Mouse (Mus musculus) lung, postnatal 25 days (tissue): Measurements from ENCODE around the gene Sh2d6.

Experiments
- DNase-seq: peaks from one replicate; pipeline ENCODE4 v3.0.0; 2022; ENCODE audit warnings: low spot score

The Sh2d6 gene

DNA sequence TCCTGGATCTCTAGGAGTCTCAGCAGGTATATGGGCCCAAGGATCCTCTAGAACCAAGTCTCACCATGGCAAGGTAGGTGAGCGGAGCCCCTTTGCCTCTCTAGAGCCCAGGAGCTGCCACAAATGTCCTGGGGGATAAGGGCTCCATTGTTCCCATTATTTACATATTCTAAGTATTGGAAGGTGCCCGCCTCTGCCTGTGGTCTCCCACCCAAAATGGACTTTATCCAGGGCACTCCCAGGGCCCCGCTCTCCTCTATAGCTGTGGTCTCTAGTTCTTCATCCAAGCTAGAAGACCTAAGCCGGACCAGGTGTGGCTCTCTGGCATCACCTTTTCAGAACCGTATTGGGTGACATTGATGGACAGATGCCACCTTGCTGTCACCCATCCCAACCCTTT is at the start of gene Sh2d6:
Sh2d6 (minus strand) TSS at position 101 of the 400 bp plus-strand sequence.
- DNase-seq: no peak

DNA sequence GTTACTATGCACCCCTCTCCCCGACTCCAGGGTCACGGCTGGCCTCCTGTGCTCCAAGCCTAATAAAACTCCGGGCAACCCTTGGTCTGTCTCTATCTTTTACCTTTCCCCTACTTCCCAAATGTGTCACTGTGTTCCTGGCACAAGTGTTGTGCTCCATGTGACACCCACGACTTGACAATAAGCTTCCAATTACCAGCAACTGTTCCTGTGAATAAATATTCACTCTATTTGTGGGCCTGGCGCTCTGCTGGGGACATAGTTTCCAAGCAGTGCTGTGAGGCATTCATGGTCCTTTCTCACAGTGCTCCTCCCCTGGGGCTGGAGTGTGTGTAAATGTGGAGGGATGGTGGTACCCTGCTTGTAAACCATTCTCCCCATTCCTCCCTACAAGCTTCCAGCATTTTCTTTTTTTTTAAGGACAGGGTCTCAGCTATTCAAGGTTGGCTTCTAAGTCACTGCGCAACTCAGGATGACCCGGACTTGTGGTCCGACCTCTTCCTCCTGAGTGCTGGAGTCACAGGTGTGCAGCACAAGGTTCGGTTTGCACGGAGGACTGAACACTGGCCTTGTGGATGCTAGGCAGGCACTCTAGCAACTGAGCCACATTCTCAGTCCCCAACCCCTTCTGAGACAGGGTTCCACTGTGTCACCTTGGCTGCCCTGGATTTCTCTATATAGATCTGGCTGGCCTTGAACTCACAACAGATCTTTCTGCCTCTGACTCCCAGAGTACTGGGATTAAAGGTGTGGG is 49.3 kb upstream of the Sh2d6 start:
- DNase-seq: no peak

DNA sequence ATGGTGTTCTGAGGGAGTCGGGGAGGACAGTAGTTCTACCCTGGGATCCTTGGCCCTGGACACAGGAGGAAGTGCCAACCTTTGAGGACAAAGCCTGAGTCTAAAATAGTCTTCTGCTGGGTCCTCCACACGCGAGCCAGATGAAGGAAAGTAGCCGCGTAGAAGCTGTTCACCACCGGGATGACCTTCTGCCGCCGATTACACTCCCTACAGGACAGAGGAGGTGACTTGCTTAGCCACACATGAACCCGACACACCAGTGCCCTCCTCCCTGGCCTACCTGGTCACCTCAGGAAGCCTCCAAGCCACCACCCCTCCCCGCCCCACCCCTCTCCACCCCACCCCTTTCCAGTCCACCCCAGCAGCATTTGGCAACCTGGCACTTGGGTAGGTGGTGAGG is 47.2 kb upstream of the Sh2d6 start:
- no peak for DNase-seq

DNA sequence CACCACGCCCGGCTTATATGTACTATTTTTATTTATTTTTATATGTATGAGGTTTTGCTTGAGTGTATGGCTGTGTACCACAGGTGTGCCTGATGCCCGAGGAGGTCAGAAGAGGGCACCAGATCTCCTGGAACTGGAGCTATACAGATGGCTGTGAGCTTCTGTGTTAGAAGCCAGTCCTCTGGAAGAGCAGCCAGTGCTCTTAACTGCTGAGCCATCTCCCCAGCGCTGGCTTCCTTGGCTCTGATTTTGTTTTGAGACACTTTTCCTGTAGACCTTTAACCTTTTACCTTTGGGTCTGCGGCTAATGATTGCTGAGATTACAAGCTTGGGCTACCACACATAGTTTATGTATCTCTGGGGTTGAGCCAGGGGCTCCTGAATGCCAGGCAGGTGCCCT is 46.0 kb upstream of the Sh2d6 start:
- DNase-seq: no peak

DNA sequence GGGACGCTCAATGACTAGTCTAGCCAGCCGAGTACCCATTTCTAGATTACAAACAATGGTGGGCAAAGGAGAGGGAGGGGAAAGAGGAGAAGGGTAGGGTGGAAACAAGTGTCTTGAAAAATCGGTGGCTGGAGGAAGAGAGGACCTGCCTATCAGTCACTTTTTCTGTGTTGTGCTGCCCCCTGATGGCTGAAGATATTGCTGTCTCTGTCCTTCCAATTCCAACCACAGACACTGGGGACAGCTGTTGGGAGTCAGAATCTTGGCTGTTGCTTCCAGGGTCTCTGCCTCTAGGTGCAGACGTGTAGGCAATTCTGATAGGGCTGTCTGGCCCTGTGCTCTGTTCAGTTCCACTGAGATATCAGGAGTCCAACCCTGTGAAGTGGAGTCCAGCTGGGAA is 44.5 kb upstream of the Sh2d6 start:
- peak; percentile 87 for DNase-seq

DNA sequence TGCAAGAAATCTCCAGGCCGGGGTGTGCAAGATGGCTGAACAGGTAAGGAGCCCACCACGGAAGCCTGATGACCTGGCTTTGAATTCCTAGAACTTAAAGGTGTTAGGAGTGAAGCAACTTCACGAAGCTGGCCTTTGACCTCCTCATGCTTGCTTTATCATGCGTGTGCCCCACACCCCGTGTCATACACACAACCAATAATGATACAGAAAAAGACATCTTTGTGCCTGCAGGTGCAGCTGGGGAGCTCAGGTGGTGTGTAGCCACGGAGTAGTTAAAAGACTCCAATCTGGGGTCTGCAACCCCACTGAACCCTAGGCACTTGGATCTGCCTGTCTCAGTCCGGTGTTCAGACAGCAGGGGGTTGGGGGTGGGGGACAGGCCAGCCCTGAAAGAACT is 44.0 kb upstream of the Sh2d6 start:
- no peak for DNase-seq

DNA sequence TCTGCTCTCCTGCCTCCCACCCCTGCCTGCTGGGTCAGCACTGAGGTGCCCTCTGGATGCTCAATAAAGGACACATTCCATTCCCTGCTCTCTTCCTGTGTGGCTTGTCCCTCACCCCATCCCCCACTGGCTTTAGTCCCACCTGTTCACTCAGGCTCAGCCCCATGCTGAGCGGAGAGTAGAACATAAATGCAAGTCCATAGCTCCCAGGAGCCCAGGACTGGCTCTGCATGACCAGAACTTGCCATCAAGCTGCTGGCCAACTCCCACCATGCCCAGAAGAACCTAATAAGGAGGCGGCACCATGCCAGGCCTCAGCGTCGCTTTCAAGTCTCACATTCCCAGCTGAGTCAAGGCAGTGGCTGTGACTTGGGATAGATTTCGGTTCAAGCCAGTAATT is 41.4 kb upstream of the Sh2d6 start:
- no peak for DNase-seq

DNA sequence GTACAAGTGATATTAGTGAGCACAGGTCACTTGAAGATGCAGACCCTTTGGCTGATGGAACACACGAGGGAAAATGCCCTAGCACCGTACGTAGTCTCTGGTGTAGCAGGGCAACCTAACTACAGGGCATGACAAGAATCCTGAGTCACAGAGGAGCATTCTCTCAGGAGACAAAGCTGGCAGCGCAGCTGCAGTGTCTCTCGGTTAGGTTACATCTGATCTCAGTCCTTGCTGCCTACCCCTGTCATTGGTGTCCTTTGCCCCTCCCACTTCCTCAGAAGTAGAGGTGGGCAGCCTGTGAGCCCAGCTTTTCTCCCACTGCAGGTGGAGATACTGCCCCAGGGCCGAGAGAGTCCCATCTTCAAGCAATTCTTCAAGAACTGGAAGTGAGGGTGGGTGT is 41.0 kb upstream of the Sh2d6 start:
- DNase-seq: no peak

DNA sequence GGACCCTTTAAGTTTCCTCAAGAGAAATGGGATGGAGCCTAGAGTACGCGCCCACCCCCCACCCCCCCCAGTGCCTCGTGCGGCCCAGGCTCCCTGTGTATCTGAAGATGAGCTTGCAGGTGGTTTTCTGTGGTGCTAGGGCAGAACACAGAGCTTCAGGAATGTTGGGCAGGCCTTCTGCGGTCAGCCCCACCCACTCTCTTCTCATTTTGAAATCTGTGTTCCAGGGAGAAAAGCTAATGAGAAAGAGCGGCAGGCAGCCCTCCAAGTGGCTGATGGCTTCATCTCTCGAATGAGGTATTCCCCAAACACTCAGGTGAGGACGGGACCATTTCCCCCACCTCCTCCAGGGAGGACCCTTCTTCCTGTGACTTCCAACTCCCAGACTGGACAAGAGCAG is 39.3 kb upstream of the Sh2d6 start:
- no peak for DNase-seq

DNA sequence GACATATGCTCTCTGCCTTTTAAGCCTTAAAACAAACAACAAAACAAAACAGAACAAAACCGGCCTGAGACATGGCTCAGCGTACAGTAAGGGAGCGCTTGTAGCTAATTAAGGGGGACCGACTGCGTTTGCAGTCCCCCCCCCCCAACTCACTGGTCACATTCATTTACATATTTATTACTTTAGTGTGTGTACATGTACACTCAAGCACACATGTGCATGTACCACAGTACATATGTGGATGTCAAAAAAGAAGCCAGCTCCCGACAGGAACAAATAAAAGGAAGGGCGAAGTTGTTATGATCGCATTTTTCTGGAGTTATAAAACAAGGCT is 31.5 kb upstream of the Sh2d6 start:
- DNase-seq: no peak

DNA sequence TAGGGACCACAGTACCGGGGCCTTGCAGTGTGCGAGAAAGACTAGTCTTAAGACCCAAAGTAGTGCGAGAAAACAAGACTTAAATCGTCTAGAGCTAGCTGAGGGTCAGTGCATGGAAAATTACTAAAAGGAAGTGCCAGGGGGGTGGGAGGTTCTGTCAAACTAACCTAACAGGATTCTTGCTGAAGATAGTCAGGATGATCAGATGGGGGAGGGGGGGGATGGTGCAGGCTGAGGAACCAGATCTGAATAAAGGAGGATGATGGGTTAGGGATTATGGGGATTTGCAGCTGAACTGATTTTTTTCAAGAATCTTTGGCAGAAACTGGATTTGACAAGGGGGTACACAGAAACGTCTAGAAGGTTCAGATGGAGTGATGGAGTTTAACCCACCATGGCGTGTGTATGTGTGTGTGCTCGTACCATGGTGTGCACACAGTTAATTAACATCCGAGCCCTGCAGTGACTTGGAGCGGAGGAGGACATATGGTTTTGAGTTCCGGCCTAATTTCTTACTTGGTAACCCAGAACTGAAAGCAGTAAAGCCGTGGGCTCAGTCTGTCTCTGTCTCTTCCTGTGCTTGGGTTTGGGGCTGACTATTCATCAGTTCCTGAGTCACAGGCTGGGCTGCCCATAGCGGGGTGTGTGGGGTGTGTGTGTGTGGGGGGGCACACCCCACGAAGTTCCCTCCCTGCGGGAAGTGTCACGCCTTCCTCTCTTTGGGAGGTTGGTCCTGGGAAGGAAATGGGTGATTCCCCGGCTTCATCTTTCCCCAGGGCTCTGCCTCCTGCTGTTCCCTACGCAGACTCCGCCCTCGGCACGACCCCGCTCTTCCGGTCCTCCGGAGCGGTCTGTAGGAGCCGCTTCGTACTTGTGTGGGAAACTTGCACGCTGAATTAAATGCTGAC is 30.9 kb upstream of the Sh2d6 start:
- DNase-seq: peak; percentile 76

DNA sequence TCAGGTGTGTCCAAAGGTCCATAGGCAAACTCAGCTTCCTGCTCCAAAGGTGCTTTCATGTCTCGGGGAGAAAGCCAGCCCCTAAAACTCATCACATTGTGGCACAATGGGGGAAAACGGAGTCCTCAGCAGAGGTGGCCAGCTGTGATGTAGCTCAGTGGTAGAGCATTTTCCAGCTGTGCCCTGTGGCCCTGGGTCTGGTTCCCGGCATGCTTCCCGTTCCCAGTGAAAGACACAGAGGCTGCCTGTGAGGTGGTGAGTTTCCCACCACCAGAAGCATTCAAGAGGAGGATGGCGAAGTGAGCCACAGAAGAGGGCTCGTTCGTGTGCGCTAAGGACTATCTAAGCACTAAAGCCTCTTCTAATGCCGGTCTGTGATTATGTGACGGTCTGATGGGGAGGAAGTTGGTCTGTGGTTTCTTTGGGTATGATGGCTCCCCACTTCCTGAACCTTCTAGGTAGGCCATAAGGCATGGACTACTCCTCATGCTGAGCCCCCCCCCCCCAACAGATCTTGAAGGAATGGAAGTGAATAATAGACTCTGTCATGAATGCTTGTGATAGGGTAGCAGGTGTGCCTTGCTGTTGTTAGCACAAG is 29.1 kb upstream of the Sh2d6 start:
- DNase-seq: no peak

DNA sequence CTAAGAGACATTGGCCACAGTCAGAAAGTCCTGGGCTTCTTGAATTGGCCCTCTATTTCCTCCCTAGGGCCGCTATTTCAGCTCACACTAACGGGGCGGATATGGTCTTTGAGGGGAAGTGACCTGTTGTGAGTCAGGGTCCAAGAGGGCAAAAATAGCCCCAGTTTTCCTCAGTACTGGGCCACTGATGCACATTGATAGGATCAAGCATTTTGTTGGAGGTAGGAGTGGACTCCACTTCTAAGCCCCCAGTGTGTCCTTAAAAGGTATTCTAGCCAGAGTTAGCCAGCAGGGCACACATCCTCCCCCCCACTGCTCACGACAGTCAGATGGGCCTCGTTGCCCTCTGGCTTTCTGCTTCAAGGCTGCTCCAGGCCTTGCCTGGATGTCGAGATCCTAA is 28.5 kb upstream of the Sh2d6 start:
- DNase-seq: no peak

DNA sequence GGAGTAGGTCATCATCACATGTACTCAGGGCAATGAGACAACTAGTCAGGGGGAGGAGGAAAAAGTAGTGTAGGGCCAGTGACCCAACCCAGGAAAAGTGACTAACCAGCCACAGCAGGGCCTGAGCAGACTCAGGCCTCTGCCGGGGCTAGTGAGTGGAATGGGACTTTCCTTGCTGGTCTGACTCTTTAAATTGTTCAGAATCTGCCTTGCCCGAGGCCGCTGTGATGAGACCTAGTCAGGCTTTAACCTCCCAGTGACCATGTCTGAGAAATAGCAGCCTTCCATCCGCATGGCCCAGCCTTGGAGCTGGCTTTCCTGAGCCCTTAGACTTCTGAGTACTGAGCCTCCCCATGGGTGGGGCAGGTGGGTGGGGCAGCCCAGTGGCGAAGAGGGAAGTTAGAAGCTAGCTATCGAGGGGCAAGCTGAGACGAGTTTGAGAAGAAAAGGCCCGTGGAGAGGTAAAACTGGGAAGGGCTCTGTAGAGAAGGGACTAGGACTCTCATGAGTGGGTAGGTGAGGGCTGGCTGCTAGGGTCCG is 27.6 kb upstream of the Sh2d6 start:
- peak; percentile 52 for DNase-seq

DNA sequence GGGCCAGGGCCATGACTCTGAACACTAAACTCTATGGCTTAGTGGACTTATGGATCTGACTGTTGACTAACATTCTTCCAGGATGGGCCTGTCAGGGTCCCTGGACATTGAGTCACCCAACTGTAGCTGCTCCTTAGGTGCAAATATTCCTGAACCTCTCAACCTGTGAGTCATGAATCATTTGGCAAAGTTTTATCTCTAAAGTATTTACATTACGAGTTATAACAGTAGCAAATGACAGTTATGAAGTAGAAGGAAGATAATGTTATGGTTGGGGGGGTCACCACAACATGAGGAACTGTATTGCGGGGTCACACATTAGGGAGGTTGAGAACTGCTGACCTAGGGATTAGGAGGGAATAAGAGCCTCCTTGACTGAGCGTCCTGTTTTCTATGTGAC is 26.4 kb upstream of the Sh2d6 start:
- no peak for DNase-seq

DNA sequence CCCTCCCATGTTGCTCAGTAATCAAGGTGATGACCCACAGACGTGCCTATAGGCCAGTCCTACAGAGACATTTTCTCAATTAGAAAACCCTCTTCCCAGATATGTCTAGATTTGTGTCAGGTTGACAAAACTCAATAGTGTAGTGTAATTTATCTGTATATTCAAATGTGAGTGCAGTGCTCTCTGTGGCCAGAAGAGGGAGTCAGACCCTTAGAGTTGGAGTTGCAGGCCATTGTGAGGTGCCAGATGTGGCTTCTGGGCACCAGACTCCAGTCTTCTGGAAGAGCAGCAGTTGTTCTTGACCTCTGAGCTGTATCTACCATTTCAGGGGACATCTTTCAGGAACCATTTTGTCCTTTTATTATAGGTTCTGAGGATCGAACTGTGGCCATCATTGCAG is 25.6 kb upstream of the Sh2d6 start:
- no peak for DNase-seq

DNA sequence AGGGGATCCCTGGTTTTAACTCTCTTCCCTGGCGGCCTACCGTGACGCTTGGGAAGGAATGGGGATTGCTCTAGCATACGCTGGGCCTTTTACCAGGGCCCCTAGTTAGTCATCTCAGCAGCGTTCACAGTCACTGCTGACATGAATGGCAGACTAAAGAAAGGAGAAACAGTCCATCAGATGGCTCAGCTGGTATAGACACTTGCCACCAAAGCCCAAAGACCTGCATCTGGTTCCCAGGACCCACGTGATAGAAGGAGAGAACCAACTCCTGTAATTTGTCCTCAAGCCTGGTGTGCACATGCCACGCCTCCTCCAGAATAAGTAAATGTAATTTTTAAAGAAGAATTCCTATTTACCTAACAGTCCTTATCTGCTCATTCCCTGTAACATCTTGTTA is 23.9 kb upstream of the Sh2d6 start:
- no peak for DNase-seq

DNA sequence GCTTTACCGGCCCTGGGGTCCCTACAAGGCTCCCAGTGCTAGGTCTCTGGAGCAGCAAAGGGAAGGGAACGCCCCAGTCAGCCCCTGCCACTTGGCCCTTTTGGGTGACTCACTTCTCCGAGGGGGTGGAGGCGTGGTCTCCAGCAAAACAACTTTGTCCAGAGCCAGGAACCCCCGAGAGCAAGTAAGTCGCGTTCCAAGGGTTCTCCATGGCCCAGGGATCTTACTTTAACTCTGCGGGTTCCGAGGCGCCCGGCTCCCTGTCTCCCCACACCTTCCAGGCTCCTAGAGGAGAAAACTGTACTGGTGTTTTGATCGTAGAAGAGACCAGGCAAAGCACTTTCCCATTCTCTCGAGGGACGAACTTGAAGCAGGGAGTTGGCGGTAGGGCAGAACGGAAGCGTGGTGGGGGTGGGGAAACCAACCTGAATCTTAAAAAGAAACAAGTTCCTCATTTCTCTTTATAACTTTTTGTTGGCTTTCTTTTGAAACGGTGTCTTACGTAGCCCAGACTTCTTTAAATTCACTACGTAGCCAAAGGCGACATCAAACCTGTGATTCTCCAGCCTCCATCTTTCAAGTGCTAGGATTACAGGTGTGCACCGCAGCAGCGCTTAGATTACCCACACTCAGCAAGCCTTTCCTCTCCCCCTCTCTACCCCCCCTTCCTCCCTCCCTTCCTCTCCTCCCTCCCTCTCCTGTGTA is 22.9 kb upstream of the Sh2d6 start, which contains the start of gene Capg:
Capg (plus strand) TSS at position 109 of the 705 bp plus-strand sequence.
- peak; percentile 63 for DNase-seq

DNA sequence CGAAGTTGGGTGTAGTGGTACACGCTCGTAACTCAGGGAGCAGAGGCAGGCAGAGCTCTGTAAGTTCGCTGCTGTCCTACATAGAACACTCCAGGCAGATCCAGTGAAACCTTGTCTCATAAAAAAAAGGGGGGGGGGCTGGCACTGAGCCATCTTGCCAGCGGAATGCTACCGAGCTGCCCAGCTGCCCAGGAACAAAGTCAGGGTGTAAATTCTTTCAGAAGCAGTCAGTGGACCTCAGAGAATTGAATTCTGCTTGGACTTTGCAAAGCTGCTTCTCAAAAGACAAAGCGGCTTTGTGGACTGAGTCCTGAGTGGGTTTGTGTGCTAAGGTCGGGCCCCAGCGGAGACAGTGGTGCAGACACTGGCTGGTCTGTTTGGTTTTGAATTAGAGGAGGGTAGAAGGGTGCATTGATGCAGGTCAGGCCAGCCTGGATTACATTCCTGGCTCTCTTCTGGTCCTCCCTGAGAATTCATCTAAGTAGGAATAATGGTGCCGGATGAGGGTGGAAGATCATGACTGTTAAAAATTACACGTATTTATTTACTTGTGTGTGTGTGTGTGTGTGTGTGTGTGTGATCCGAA is 21.9 kb upstream of the Sh2d6 start:
- no peak for DNase-seq

DNA sequence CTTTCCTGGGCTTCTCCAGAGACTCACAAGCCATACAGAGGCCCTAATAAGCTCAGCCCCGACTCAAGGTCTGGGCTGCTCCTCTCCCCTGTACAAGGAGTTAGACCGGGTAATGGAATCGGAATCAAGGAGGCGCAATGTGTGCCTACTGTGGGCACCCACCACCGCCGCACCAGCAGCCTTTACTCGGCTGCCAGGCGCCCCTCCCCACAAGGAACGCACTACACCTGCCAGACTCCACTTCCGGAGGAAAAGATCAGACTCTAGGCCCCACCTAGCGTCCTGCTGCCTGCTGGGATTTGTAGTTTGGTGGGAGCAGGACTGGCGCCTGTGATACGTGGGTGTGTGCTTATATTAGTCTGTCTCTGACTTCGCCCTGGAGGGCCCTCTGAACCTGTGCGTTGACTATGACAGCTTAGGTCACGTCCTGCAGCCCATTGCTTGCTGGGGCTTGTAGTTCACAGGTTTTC is 17.1 kb upstream of the Sh2d6 start:
- DNase-seq: peak; percentile 95

DNA sequence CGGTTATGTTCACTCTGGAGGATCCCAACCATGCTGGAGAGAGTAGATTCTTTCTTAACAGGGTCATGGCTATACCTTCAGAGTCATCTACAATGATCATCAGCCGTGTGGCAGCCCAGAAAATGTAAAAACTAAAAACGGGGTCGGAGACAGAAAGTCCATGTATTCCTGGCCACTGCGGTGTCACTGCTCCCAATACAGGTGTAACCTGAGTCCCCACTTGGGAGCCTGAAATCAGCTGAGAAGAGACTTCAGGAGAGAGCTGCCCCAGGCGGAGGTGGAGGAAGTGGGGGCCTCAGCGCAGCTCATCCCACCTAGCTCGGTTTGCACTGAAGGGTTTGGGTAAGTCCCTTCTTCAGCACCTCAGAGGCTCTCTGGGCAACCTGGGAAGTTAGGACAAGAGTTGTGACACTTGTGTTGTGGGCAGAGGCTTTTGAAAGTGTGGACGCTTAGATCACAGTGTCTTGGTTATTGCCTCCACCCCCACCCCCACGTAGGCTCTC is 16.5 kb upstream of the Sh2d6 start:
- DNase-seq: no peak
